Mouse (Mus musculus) spleen, postnatal 4 days (tissue): ENCODE data around the gene Sobp.
A peak's percentile ranks its signal among the peaks of the same experiment; 100 is the strongest.

Experiments used
- DNase-seq, 2 experiments: peaks; one replicate each; pipeline ENCODE4 v3.0.0; 2022; ENCODE audit warnings: low spot score in 2 of 2

The Sobp gene

GRCm38 (mm10) chr10:42994331-42994782, 180.0 kb downstream of the Sobp start:
- no peak for DNase-seq

GRCm38 (mm10) chr10:42991018-42991417, 183.3 kb downstream of the Sobp start:
- no peak for DNase-seq

- DNase-seq, result peak; percentile 54 to 86
These were observed 184.4 kb downstream of the Sobp start for GRCm38 (mm10) chr10:42989910-42990309.

- no peak for DNase-seq
These were observed 185.7 kb downstream of the Sobp start for GRCm38 (mm10) chr10:42988627-42989026.

GRCm38 (mm10) chr10:42987594-42988052, 186.7 kb downstream of the Sobp start:
- DNase-seq, result peak in 1 of 2 experiments; percentile 26

- DNase-seq, result no peak
These were observed 189.4 kb downstream of the Sobp start for GRCm38 (mm10) chr10:42984886-42985285.

- no peak for DNase-seq
These were observed 193.2 kb downstream of the Sobp start for GRCm38 (mm10) chr10:42980999-42981757.

GRCm38 (mm10) chr10:42978346-42978745, 196.0 kb downstream of the Sobp start:
- DNase-seq, result no peak

GRCm38 (mm10) chr10:42976577-42976976, 197.8 kb downstream of the Sobp start:
- no peak for DNase-seq

GRCm38 (mm10) chr10:42973537-42973936, 200.8 kb downstream of the Sobp start:
- no peak for DNase-seq

- peak; percentile 55 to 79 for DNase-seq
These were observed 201.7 kb downstream of the Sobp start for GRCm38 (mm10) chr10:42972504-42973172.

- DNase-seq, result no peak
These were observed 206.0 kb downstream of the Sobp start for GRCm38 (mm10) chr10:42968332-42968731.

GRCm38 (mm10) chr10:42963061-42963460, 211.3 kb downstream of the Sobp start:
- no peak for DNase-seq

GRCm38 (mm10) chr10:42962655-42963054, 211.7 kb downstream of the Sobp start:
- DNase-seq, result peak in 1 of 2 experiments; percentile 27

GRCm38 (mm10) chr10:42962181-42962601, 212.1 kb downstream of the Sobp start:
- DNase-seq, result no peak

GRCm38 (mm10) chr10:42961771-42962170, 212.6 kb downstream of the Sobp start:
- DNase-seq, result no peak

- DNase-seq, result no peak
These were observed 215.6 kb downstream of the Sobp start for GRCm38 (mm10) chr10:42958686-42959085.

GRCm38 (mm10) chr10:42957881-42958651, 216.3 kb downstream of the Sobp start:
- peak; percentile 48 to 76 for DNase-seq

- DNase-seq, result no peak
These were observed 219.1 kb downstream of the Sobp start for GRCm38 (mm10) chr10:42955205-42955604.

- DNase-seq, result no peak
These were observed 220.7 kb downstream of the Sobp start for GRCm38 (mm10) chr10:42953601-42954000.
